Mouse (Mus musculus): ENCODE measurements around the gene Cks2. TPM values are rescaled to one million over a fixed set of nuclear protein-coding genes. Genes with fewer than 3 reads are reported as not detected.
A peak's percentile ranks its signal among the peaks of the same experiment; 100 is the strongest.
"Not testable (repeated sequence)": the region's sequence is repeated elsewhere in the genome, so short reads cannot be mapped to it uniquely, and the experiment has no call there.

Cks2 gene
- polyA plus RNA-seq (2017; shearing (Covaris generic)), result 10 to 100 TPM; 77.3 to 94.3 TPM

GRCm38 (mm10) chr13:51644829-51645789 lies at the start of gene Cks2:
Cks2 (plus strand) TSS chr13:51645232.
- ATAC-seq, result peak; percentile 98

- no peak for ATAC-seq
Observed at GRCm38 (mm10) chr13:51595404-51595803, 49.6 kb upstream of the Cks2 start.

- ATAC-seq, result peak; percentile 96
Observed at GRCm38 (mm10) chr13:51598063-51598462, 47.0 kb upstream of the Cks2 start.

GRCm38 (mm10) chr13:51600169-51600568 lies 44.9 kb upstream of the Cks2 start:
- no peak for ATAC-seq

- no peak for ATAC-seq
Observed at GRCm38 (mm10) chr13:51602764-51603163, 42.3 kb upstream of the Cks2 start.

GRCm38 (mm10) chr13:51603221-51603893 lies 41.7 kb upstream of the Cks2 start:
- ATAC-seq, result no peak

- ATAC-seq, result no peak
Observed at GRCm38 (mm10) chr13:51603894-51604244, 41.2 kb upstream of the Cks2 start.

GRCm38 (mm10) chr13:51609231-51609630 lies 35.8 kb upstream of the Cks2 start:
- no peak for ATAC-seq

GRCm38 (mm10) chr13:51611060-51611459 lies 34.0 kb upstream of the Cks2 start:
- no peak for ATAC-seq

GRCm38 (mm10) chr13:51611500-51611899 lies 33.5 kb upstream of the Cks2 start:
- ATAC-seq, result no peak

- no peak for ATAC-seq
Observed at GRCm38 (mm10) chr13:51615815-51616214, 29.2 kb upstream of the Cks2 start.

- no peak for ATAC-seq
Observed at GRCm38 (mm10) chr13:51616417-51617044, 28.5 kb upstream of the Cks2 start.

GRCm38 (mm10) chr13:51617306-51617705 lies 27.7 kb upstream of the Cks2 start:
- ATAC-seq, result no peak

- ATAC-seq, result peak; percentile 14
Observed at GRCm38 (mm10) chr13:51617861-51618260, 27.2 kb upstream of the Cks2 start.

- ATAC-seq, result no peak
Observed at GRCm38 (mm10) chr13:51618602-51619001, 26.4 kb upstream of the Cks2 start.

- no peak for ATAC-seq
Observed at GRCm38 (mm10) chr13:51622626-51623025, 22.4 kb upstream of the Cks2 start.

- no peak for ATAC-seq
Observed at GRCm38 (mm10) chr13:51623678-51624077, 21.4 kb upstream of the Cks2 start.

- ATAC-seq, result no peak
Observed at GRCm38 (mm10) chr13:51628273-51628848, 16.7 kb upstream of the Cks2 start.

- no peak for ATAC-seq
Observed at GRCm38 (mm10) chr13:51631354-51631992, 13.6 kb upstream of the Cks2 start.

- no peak for ATAC-seq
Observed at GRCm38 (mm10) chr13:51632560-51633218, 12.3 kb upstream of the Cks2 start.

- not testable (repeated sequence) for ATAC-seq
Observed at GRCm38 (mm10) chr13:51635384-51635783, 9.6 kb upstream of the Cks2 start.

GRCm38 (mm10) chr13:51638958-51639357 lies 6.1 kb upstream of the Cks2 start:
- no peak for ATAC-seq
